Mouse (Mus musculus): ENCODE results near the gene Kif23. TPM values are rescaled to one million over a fixed set of nuclear protein-coding genes. Genes with fewer than 3 reads are reported as not detected.

The Kif23 gene
- polyA plus RNA-seq, 1 experiment from 2014 or later: 10.1 TPM

DNA sequence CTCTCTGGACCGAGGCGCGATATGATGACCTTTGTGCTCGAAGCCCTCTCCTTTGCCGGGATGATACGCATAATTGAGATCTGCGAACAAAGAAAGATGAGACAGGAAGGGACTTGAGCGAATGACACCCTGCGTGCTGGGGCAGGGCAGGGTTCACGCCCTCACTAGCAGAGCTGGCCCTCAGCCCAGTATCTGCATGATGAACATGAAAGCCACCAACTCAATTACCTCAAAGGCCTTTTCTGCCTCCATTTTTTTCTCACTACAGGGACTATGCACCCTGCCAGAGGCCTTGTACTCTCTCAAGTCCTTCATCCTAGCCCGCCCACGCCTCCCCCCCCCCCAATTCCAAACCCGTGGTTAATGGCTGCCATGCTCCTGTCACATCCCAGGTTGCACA, 61.6 kb downstream of the Kif23 start:
- 43% methylated on average over 13 of the region's 13 CpGs for WGBS
- Histone ChIP-seq H3K9ac (ENCODE audit: low read depth, low read length) (0 out of 2 replicates have a peak overlapping the region, but pooled peaks have one; percentile 14), H3K27ac (ENCODE audit: low read length) (no peak overlapping the region), H3K4me3 (ENCODE audit: low read depth, low read length) (no peak overlapping the region), H3K4me1 (ENCODE audit: control insufficient read depth, insufficient read depth, low read length) (peaks cover 7% of the 10 kb centered on the region), H3K36me3 (ENCODE audit: control insufficient read depth, insufficient read depth, low read length) (no peaks in the 10 kb centered on the region), H3K4me2 (ENCODE audit: low read length) (no peak overlapping the region), H3K9me3 (replicated peaks; ENCODE audit: control insufficient read depth, low read length, poor library complexity, severe bottlenecking) (no peaks in the 10 kb centered on the region), H3K27me3 (ENCODE audit: control insufficient read depth, insufficient read depth, low read depth, low read length) (no peaks in the 10 kb centered on the region)
- no peak for ATAC-seq

GRCm38 (mm10) chr9:61884375-61884774, 62.2 kb downstream of the Kif23 start:
- H3K27ac ChIP-seq (ENCODE audit: low read length): no peak overlapping the region
- ATAC-seq: no peak
- H3K4me3 ChIP-seq (ENCODE audit: low read depth, low read length): no peak overlapping the region
- no peaks in the 10 kb centered on the region for H3K27me3 ChIP-seq (ENCODE audit: control insufficient read depth, insufficient read depth, low read depth, low read length)
- H3K4me1 ChIP-seq (ENCODE audit: control insufficient read depth, insufficient read depth, low read length): peaks cover 7% of the 10 kb centered on the region
- H3K4me2 ChIP-seq (ENCODE audit: low read length): no peak overlapping the region
- H3K36me3 ChIP-seq (ENCODE audit: control insufficient read depth, insufficient read depth, low read length): no peaks in the 10 kb centered on the region
- WGBS: 49% methylated on average over 7 of the region's 7 CpGs
- no peaks in the 10 kb centered on the region for H3K9me3 ChIP-seq (replicated peaks; ENCODE audit: control insufficient read depth, low read length, poor library complexity, severe bottlenecking)
- H3K9ac ChIP-seq (ENCODE audit: low read depth, low read length): 0 out of 2 replicates have a peak overlapping the region, but pooled peaks have one; percentile 14

- H3K4me3 ChIP-seq (ENCODE audit: low read depth, low read length): no peak overlapping the region
- ATAC-seq: no peak
- no peaks in the 10 kb centered on the region for H3K36me3 ChIP-seq (ENCODE audit: control insufficient read depth, insufficient read depth, low read length)
- H3K9me3 ChIP-seq (replicated peaks; ENCODE audit: control insufficient read depth, low read length, poor library complexity, severe bottlenecking): no peaks in the 10 kb centered on the region
- H3K4me2 ChIP-seq (ENCODE audit: low read length): no peak overlapping the region
- H3K4me1 ChIP-seq (ENCODE audit: control insufficient read depth, insufficient read depth, low read length): peaks cover 20% of the 10 kb centered on the region
- no peak overlapping the region for H3K9ac ChIP-seq (ENCODE audit: low read depth, low read length)
- H3K27me3 ChIP-seq (ENCODE audit: control insufficient read depth, insufficient read depth, low read depth, low read length): no peaks in the 10 kb centered on the region
- 84% methylated on average over 3 of the region's 3 CpGs for WGBS
- H3K27ac ChIP-seq (ENCODE audit: low read length): no peak overlapping the region
These were observed 64.4 kb downstream of the Kif23 start for GRCm38 (mm10) chr9:61882179-61882578.

DNA sequence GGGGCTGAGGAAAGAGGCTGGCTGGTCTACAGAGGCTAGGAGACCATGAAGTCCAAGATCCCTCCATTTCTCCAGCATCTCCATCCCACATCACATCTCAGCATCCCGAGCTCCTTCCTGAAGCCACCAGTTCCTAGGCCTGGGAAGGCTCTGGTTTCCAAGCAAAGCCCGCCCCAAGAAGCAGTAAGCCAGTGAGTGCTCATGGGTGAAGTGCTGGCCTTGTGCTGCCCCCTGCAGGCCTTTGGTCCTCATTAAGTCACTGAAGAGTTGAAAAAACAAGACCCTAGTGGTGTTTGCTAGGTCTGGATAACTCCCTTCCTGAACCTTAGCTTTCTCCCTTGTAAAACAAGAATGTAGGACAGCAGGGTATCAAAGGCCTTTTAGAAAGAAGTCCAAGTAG, 67.7 kb downstream of the Kif23 start:
- Histone ChIP-seq H3K4me1 (ENCODE audit: control insufficient read depth, insufficient read depth, low read length) (peaks cover 18% of the 10 kb centered on the region), H3K9me3 (replicated peaks; ENCODE audit: control insufficient read depth, low read length, poor library complexity, severe bottlenecking) (no peaks in the 10 kb centered on the region)
- no peak for ATAC-seq

GRCm38 (mm10) chr9:61877373-61878112, 69.0 kb downstream of the Kif23 start:
- Histone ChIP-seq H3K36me3 (ENCODE audit: control insufficient read depth, insufficient read depth, low read length) (no peaks in the 10 kb centered on the region), H3K4me2 (ENCODE audit: low read length) (no peak overlapping the region), H3K4me3 (ENCODE audit: low read depth, low read length) (no peak overlapping the region), H3K27me3 (ENCODE audit: control insufficient read depth, insufficient read depth, low read depth, low read length) (no peaks in the 10 kb centered on the region), H3K9me3 (replicated peaks; ENCODE audit: control insufficient read depth, low read length, poor library complexity, severe bottlenecking) (no peaks in the 10 kb centered on the region), H3K9ac (ENCODE audit: low read depth, low read length) (no peak overlapping the region), H3K4me1 (ENCODE audit: control insufficient read depth, insufficient read depth, low read length) (peaks cover 29% of the 10 kb centered on the region), H3K27ac (ENCODE audit: low read length) (no peak overlapping the region)
- WGBS: 15% methylated on average over 22 of the region's 22 CpGs
- no peak for ATAC-seq

More for the DNA sequence above, 67.7 kb downstream of the Kif23 start:
- H3K4me2 ChIP-seq (ENCODE audit: low read length): no peak overlapping the region
- H3K36me3 ChIP-seq (ENCODE audit: control insufficient read depth, insufficient read depth, low read length): no peaks in the 10 kb centered on the region
- H3K9ac ChIP-seq (ENCODE audit: low read depth, low read length): no peak overlapping the region
- H3K27me3 ChIP-seq (ENCODE audit: control insufficient read depth, insufficient read depth, low read depth, low read length): no peaks in the 10 kb centered on the region
- 45% methylated on average over 2 of the region's 2 CpGs for WGBS
- no peak overlapping the region for H3K4me3 ChIP-seq (ENCODE audit: low read depth, low read length)
- H3K27ac ChIP-seq (ENCODE audit: low read length): no peak overlapping the region

DNA sequence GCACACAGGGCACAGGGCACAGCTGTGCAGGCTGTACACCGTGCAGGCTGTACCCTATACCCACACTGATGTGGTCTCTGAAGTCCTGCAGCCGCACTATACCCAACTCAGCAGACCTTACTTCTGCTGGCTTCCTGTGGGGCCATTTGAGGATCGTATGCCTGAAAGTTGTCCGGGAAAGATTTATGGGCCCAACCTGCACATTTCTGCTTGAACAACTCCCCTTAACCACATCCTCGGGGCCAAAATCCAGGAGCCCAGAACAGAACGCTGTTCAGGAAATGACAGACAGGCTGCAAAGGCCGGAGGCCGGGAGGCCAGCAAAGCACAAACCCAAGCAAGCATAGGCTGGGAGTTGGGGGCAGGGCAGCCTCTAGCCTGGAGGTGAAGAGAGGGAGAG, 73.2 kb downstream of the Kif23 start:
- Histone ChIP-seq H3K4me2 (ENCODE audit: low read length) (no peak overlapping the region), H3K9ac (ENCODE audit: low read depth, low read length) (no peak overlapping the region), H3K4me1 (ENCODE audit: control insufficient read depth, insufficient read depth, low read length) (peaks cover 36% of the 10 kb centered on the region), H3K36me3 (ENCODE audit: control insufficient read depth, insufficient read depth, low read length) (no peaks in the 10 kb centered on the region), H3K27ac (ENCODE audit: low read length) (peak overlapping the region; percentile 29; the same call in 1 of the 2 replicates), H3K9me3 (replicated peaks; ENCODE audit: control insufficient read depth, low read length, poor library complexity, severe bottlenecking) (no peaks in the 10 kb centered on the region), H3K4me3 (ENCODE audit: low read depth, low read length) (no peak overlapping the region), H3K27me3 (ENCODE audit: control insufficient read depth, insufficient read depth, low read depth, low read length) (no peaks in the 10 kb centered on the region)
- WGBS: 51% methylated on average over 8 of the region's 8 CpGs
- no peak for ATAC-seq

DNA sequence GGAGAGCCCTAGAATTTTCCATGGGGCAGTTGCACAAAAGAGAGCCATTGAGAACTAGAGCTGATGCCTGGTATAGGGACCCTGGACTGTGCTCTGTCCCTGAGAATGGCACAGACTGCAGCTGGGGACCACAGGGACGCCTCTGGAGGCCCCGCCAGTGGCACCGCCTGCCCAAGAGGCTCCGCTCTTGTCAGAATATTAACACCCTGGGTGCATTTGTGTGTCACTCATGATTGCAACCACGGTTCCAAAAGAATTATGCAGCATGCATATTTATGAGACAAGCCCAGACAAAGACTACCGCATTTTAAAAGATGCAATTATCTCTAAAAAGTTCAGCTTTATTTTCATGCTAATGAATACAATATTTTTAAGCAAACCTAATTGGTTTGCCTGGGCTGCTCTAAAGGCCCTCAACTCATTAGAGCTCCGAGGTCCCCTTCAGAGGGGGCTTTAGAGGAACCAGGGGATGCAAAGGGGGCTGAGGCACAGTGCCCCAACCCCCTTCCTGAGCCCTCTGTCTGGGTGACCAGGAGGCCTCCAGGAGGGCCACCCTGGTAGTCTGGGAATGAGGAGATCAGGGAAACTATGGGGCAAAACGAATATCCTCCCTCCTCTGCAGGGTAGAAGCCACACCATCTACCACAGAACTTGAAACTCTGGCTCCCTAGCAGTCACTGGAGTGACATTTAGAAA, 74.2 kb downstream of the Kif23 start:
- Histone ChIP-seq H3K27me3 (ENCODE audit: control insufficient read depth, insufficient read depth, low read depth, low read length) (no peaks in the 10 kb centered on the region), H3K4me1 (ENCODE audit: control insufficient read depth, insufficient read depth, low read length) (peaks cover 27% of the 10 kb centered on the region), H3K9me3 (replicated peaks; ENCODE audit: control insufficient read depth, low read length, poor library complexity, severe bottlenecking) (no peaks in the 10 kb centered on the region), H3K27ac (ENCODE audit: low read length) (peak overlapping the region; percentile 70), H3K4me2 (ENCODE audit: low read length) (no peak overlapping the region), H3K9ac (ENCODE audit: low read depth, low read length) (0 out of 2 replicates have a peak overlapping the region, but pooled peaks have one; percentile 18), H3K36me3 (ENCODE audit: control insufficient read depth, insufficient read depth, low read length) (no peaks in the 10 kb centered on the region), H3K4me3 (ENCODE audit: low read depth, low read length) (no peak overlapping the region)
- WGBS: 11% methylated on average over 8 of the region's 8 CpGs
- ATAC-seq: peak; percentile 89

GRCm38 (mm10) chr9:61871839-61872238, 74.7 kb downstream of the Kif23 start:
- no peaks in the 10 kb centered on the region for H3K27me3 ChIP-seq (ENCODE audit: control insufficient read depth, insufficient read depth, low read depth, low read length)

GRCm38 (mm10) chr9:61867659-61868058, 78.9 kb downstream of the Kif23 start:
- Histone ChIP-seq H3K9me3 (replicated peaks; ENCODE audit: control insufficient read depth, low read length, poor library complexity, severe bottlenecking) (no peaks in the 10 kb centered on the region), H3K27ac (ENCODE audit: low read length) (no peak overlapping the region), H3K4me2 (ENCODE audit: low read length) (no peak overlapping the region), H3K4me1 (ENCODE audit: control insufficient read depth, insufficient read depth, low read length) (peaks cover 12% of the 10 kb centered on the region), H3K9ac (ENCODE audit: low read depth, low read length) (no peak overlapping the region), H3K27me3 (ENCODE audit: control insufficient read depth, insufficient read depth, low read depth, low read length) (no peaks in the 10 kb centered on the region; the same call in 1 of the 2 replicates), H3K36me3 (ENCODE audit: control insufficient read depth, insufficient read depth, low read length) (no peaks in the 10 kb centered on the region), H3K4me3 (ENCODE audit: low read depth, low read length) (no peak overlapping the region)
- 58% methylated on average over 11 of the region's 11 CpGs for WGBS
- no peak for ATAC-seq

More at GRCm38 (mm10) chr9:61871839-61872238, 74.7 kb downstream of the Kif23 start:
- peaks cover 28% of the 10 kb centered on the region for H3K4me1 ChIP-seq (ENCODE audit: control insufficient read depth, insufficient read depth, low read length)
- H3K27ac ChIP-seq (ENCODE audit: low read length): peak overlapping the region; percentile 70
- no peak for ATAC-seq
- no peaks in the 10 kb centered on the region for H3K9me3 ChIP-seq (replicated peaks; ENCODE audit: control insufficient read depth, low read length, poor library complexity, severe bottlenecking)
- no peak overlapping the region for H3K4me3 ChIP-seq (ENCODE audit: low read depth, low read length)
- H3K9ac ChIP-seq (ENCODE audit: low read depth, low read length): 0 out of 2 replicates have a peak overlapping the region, but pooled peaks have one; percentile 18
- WGBS: 16% methylated on average over 6 of the region's 6 CpGs
- H3K36me3 ChIP-seq (ENCODE audit: control insufficient read depth, insufficient read depth, low read length): no peaks in the 10 kb centered on the region
- no peak overlapping the region for H3K4me2 ChIP-seq (ENCODE audit: low read length)

Measured in midbrain, embryonic 16.5 days (tissue).